Mouse (Mus musculus) lung, adult 2 months (tissue): ENCODE results near the gene Ubr3.

Source experiments
- CTCF ChIP-seq: fragments of 200-500 bp; IDR thresholded peaks from 2 replicates; pipeline ENCODE4 v1.5.1; 2011; ENCODE audit warnings: mild to moderate bottlenecking, low read length, control low read depth; ENCODE audit not compliant: insufficient read depth
- POLR2A ChIP-seq: fragments of 200-500 bp; IDR thresholded peaks from 2 replicates; pipeline ENCODE4 v1.6.1; 2011; ENCODE audit warnings: low read depth, mild to moderate bottlenecking, control low read depth, low read length, borderline replicate concordance; ENCODE audit errors: extremely low read depth

DNA sequence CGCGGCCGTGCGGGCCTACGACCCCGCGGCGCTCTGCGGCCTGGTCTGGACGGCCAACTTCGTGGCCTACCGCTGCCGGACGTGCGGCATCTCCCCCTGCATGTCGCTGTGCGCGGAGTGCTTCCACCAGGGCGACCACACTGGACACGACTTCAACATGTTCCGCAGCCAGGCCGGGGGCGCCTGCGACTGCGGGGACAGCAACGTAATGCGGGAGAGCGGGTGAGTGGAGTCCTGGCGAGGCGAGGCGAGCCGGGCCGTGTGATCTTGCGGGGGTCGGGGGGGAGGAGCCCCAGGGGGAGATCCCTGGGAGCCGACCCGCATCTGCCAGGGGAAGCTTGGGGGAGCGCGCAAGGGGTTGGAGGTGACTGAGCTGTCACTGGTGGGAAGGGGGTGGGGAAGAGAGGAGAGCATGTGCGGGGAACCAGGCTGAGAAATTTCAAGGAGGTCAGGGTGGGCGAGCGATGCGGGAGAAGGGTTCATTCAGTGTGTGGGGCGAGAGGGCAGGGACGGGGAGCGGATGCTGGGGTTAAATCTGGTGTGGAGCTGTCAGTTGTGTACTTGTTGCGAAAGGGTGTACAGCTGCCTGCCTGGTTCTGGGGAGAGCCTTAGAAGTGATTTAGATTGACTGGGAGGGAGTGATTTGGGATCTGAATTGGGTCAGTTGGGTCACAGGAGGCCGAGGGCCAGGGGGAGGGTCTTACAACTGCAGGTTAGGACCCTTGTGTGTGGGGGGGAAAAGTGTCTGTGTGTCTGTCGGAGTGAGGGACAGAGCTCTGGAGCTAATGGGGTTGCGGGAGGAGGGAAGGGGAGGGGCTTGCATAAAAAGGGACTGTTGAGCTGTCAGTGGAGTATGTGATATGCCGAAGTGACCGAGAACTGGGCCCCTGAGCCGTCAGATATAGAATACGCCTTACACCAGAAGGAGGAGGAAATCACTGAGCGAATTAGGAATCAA lies 851 bp downstream of the Ubr3 start:
- peak; percentile 22; the same call in 1 of the 2 replicates for TF ChIP-seq POLR2A
- TF ChIP-seq CTCF = no peak
